Mouse (Mus musculus): ENCODE data around the gene Clasp1. TPM values are rescaled to one million over a fixed set of nuclear protein-coding genes. Genes with fewer than 3 reads are reported as not detected.

Clasp1 gene
- polyA plus RNA-seq, 1 experiment from 2014 or later: 24.9 TPM

- peaks cover 24% of the 10 kb centered on the region for H3K36me3 ChIP-seq (ENCODE audit: control insufficient read depth, insufficient read depth, low read length)
- no peak overlapping the region for H3K4me3 ChIP-seq (ENCODE audit: low read length)
- 94% methylated on average over 1 of the region's 1 CpGs for WGBS
- no peak overlapping the region for H3K27ac ChIP-seq (ENCODE audit: low read length)
- H3K27me3 ChIP-seq (replicated peaks; ENCODE audit: control insufficient read depth, insufficient read depth, low read length): no peaks in the 10 kb centered on the region
- no peaks in the 10 kb centered on the region for H3K4me1 ChIP-seq (ENCODE audit: control insufficient read depth, insufficient read depth, low read length)
- ATAC-seq: no peak
- no peak overlapping the region for H3K4me2 ChIP-seq (ENCODE audit: low read depth, low read length)
- no peaks in the 10 kb centered on the region for H3K9me3 ChIP-seq (ENCODE audit: control insufficient read depth, low read length)
- no peak overlapping the region for H3K9ac ChIP-seq (ENCODE audit: low read depth, low read length)
Measured at GRCm38 (mm10) chr1:118529213-118529612, 140.4 kb downstream of the Clasp1 start.

GRCm38 (mm10) chr1:118531259-118531658 is 142.4 kb downstream of the Clasp1 start:
- Histone ChIP-seq H3K9ac (ENCODE audit: low read depth, low read length) (no peak overlapping the region), H3K27me3 (replicated peaks; ENCODE audit: control insufficient read depth, insufficient read depth, low read length) (no peaks in the 10 kb centered on the region), H3K9me3 (ENCODE audit: control insufficient read depth, low read length) (no peaks in the 10 kb centered on the region), H3K4me2 (ENCODE audit: low read depth, low read length) (no peak overlapping the region), H3K27ac (ENCODE audit: low read length) (no peak overlapping the region), H3K36me3 (ENCODE audit: control insufficient read depth, insufficient read depth, low read length) (peaks cover 23% of the 10 kb centered on the region), H3K4me1 (ENCODE audit: control insufficient read depth, insufficient read depth, low read length) (no peaks in the 10 kb centered on the region), H3K4me3 (ENCODE audit: low read length) (no peak overlapping the region)
- no peak for ATAC-seq
- 88% methylated on average over 3 of the region's 3 CpGs for WGBS

GRCm38 (mm10) chr1:118536021-118536420 is 147.2 kb downstream of the Clasp1 start:
- Histone ChIP-seq H3K4me2 (ENCODE audit: low read depth, low read length) (no peak overlapping the region), H3K4me3 (ENCODE audit: low read length) (no peak overlapping the region), H3K9ac (ENCODE audit: low read depth, low read length) (no peak overlapping the region), H3K27ac (ENCODE audit: low read length) (no peak overlapping the region), H3K36me3 (ENCODE audit: control insufficient read depth, insufficient read depth, low read length) (0 out of 2 replicates have a peak, but pooled peaks cover 8% of the 10 kb centered on the region), H3K4me1 (ENCODE audit: control insufficient read depth, insufficient read depth, low read length) (no peaks in the 10 kb centered on the region), H3K27me3 (replicated peaks; ENCODE audit: control insufficient read depth, insufficient read depth, low read length) (no peaks in the 10 kb centered on the region), H3K9me3 (ENCODE audit: control insufficient read depth, low read length) (no peaks in the 10 kb centered on the region)
- 92% methylated on average over 15 of the region's 15 CpGs for WGBS
- ATAC-seq: no peak

- H3K4me2 ChIP-seq (ENCODE audit: low read depth, low read length): no peak overlapping the region
- WGBS: 81% methylated on average over 6 of the region's 6 CpGs
- H3K9me3 ChIP-seq (ENCODE audit: control insufficient read depth, low read length): no peaks in the 10 kb centered on the region
- no peak overlapping the region for H3K4me3 ChIP-seq (ENCODE audit: low read length)
- H3K27me3 ChIP-seq (replicated peaks; ENCODE audit: control insufficient read depth, insufficient read depth, low read length): no peaks in the 10 kb centered on the region
- no peak overlapping the region for H3K9ac ChIP-seq (ENCODE audit: low read depth, low read length)
- H3K27ac ChIP-seq (ENCODE audit: low read length): no peak overlapping the region
- H3K4me1 ChIP-seq (ENCODE audit: control insufficient read depth, insufficient read depth, low read length): no peaks in the 10 kb centered on the region
- H3K36me3 ChIP-seq (ENCODE audit: control insufficient read depth, insufficient read depth, low read length): peaks cover 3% of the 10 kb centered on the region; the same call in 1 of the 2 replicates
- no peak for ATAC-seq
Measured at GRCm38 (mm10) chr1:118539046-118539445, 150.2 kb downstream of the Clasp1 start.

- Histone ChIP-seq H3K4me3 (ENCODE audit: low read length) (no peak overlapping the region), H3K9me3 (ENCODE audit: control insufficient read depth, low read length) (no peaks in the 10 kb centered on the region), H3K4me1 (ENCODE audit: control insufficient read depth, insufficient read depth, low read length) (no peaks in the 10 kb centered on the region), H3K9ac (ENCODE audit: low read depth, low read length) (no peak overlapping the region), H3K27me3 (replicated peaks; ENCODE audit: control insufficient read depth, insufficient read depth, low read length) (no peaks in the 10 kb centered on the region), H3K27ac (ENCODE audit: low read length) (no peak overlapping the region), H3K36me3 (ENCODE audit: control insufficient read depth, insufficient read depth, low read length) (peaks cover 5% of the 10 kb centered on the region), H3K4me2 (ENCODE audit: low read depth, low read length) (no peak overlapping the region)
- 94% methylated on average over 7 of the region's 7 CpGs for WGBS
- no peak for ATAC-seq
Measured at GRCm38 (mm10) chr1:118542880-118543279, 154.0 kb downstream of the Clasp1 start.

- no peak overlapping the region for H3K4me2 ChIP-seq (ENCODE audit: low read depth, low read length)
- no peak overlapping the region for H3K27ac ChIP-seq (ENCODE audit: low read length)
- H3K9me3 ChIP-seq (ENCODE audit: control insufficient read depth, low read length): no peaks in the 10 kb centered on the region
- peaks cover 14% of the 10 kb centered on the region for H3K36me3 ChIP-seq (ENCODE audit: control insufficient read depth, insufficient read depth, low read length)
- H3K9ac ChIP-seq (ENCODE audit: low read depth, low read length): no peak overlapping the region
- 92% methylated on average over 5 of the region's 5 CpGs for WGBS
- no peak for ATAC-seq
- no peaks in the 10 kb centered on the region for H3K4me1 ChIP-seq (ENCODE audit: control insufficient read depth, insufficient read depth, low read length)
- H3K27me3 ChIP-seq (replicated peaks; ENCODE audit: control insufficient read depth, insufficient read depth, low read length): no peaks in the 10 kb centered on the region
- no peak overlapping the region for H3K4me3 ChIP-seq (ENCODE audit: low read length)
Measured at GRCm38 (mm10) chr1:118548769-118549168, 159.9 kb downstream of the Clasp1 start.

- Histone ChIP-seq H3K27me3 (replicated peaks; ENCODE audit: control insufficient read depth, insufficient read depth, low read length) (no peaks in the 10 kb centered on the region), H3K4me2 (ENCODE audit: low read depth, low read length) (no peak overlapping the region), H3K36me3 (ENCODE audit: control insufficient read depth, insufficient read depth, low read length) (peaks cover 11% of the 10 kb centered on the region), H3K9me3 (ENCODE audit: control insufficient read depth, low read length) (no peaks in the 10 kb centered on the region), H3K9ac (ENCODE audit: low read depth, low read length) (no peak overlapping the region), H3K4me1 (ENCODE audit: control insufficient read depth, insufficient read depth, low read length) (no peaks in the 10 kb centered on the region), H3K4me3 (ENCODE audit: low read length) (no peak overlapping the region), H3K27ac (ENCODE audit: low read length) (no peak overlapping the region)
- WGBS: 89% methylated on average over 5 of the region's 5 CpGs
- no peak for ATAC-seq
Measured at GRCm38 (mm10) chr1:118551152-118551551, 162.3 kb downstream of the Clasp1 start.

- no peak overlapping the region for H3K9ac ChIP-seq (ENCODE audit: low read depth, low read length)
- ATAC-seq: no peak
- H3K4me1 ChIP-seq (ENCODE audit: control insufficient read depth, insufficient read depth, low read length): no peaks in the 10 kb centered on the region
- WGBS: 95% methylated on average over 4 of the region's 4 CpGs
- no peaks in the 10 kb centered on the region for H3K27me3 ChIP-seq (replicated peaks; ENCODE audit: control insufficient read depth, insufficient read depth, low read length)
- no peak overlapping the region for H3K4me3 ChIP-seq (ENCODE audit: low read length)
- H3K9me3 ChIP-seq (ENCODE audit: control insufficient read depth, low read length): no peaks in the 10 kb centered on the region
- no peak overlapping the region for H3K27ac ChIP-seq (ENCODE audit: low read length)
- peaks cover 11% of the 10 kb centered on the region for H3K36me3 ChIP-seq (ENCODE audit: control insufficient read depth, insufficient read depth, low read length)
- H3K4me2 ChIP-seq (ENCODE audit: low read depth, low read length): no peak overlapping the region
Measured at GRCm38 (mm10) chr1:118552071-118552470, 163.2 kb downstream of the Clasp1 start.

- no peaks in the 10 kb centered on the region for H3K9me3 ChIP-seq (ENCODE audit: control insufficient read depth, low read length)
- peaks cover 11% of the 10 kb centered on the region for H3K36me3 ChIP-seq (ENCODE audit: control insufficient read depth, insufficient read depth, low read length)
- H3K4me3 ChIP-seq (ENCODE audit: low read length): no peak overlapping the region
- no peak overlapping the region for H3K9ac ChIP-seq (ENCODE audit: low read depth, low read length)
- H3K27me3 ChIP-seq (replicated peaks; ENCODE audit: control insufficient read depth, insufficient read depth, low read length): no peaks in the 10 kb centered on the region
- ATAC-seq: no peak
- H3K27ac ChIP-seq (ENCODE audit: low read length): no peak overlapping the region
- no peaks in the 10 kb centered on the region for H3K4me1 ChIP-seq (ENCODE audit: control insufficient read depth, insufficient read depth, low read length)
- H3K4me2 ChIP-seq (ENCODE audit: low read depth, low read length): no peak overlapping the region
- WGBS: 83% methylated on average over 2 of the region's 2 CpGs
Measured at GRCm38 (mm10) chr1:118553045-118553444, 164.2 kb downstream of the Clasp1 start.

- ATAC-seq: no peak
- Histone ChIP-seq H3K4me3 (ENCODE audit: low read length) (no peak overlapping the region), H3K27me3 (replicated peaks; ENCODE audit: control insufficient read depth, insufficient read depth, low read length) (no peaks in the 10 kb centered on the region), H3K36me3 (ENCODE audit: control insufficient read depth, insufficient read depth, low read length) (peaks cover 10% of the 10 kb centered on the region), H3K4me2 (ENCODE audit: low read depth, low read length) (no peak overlapping the region), H3K4me1 (ENCODE audit: control insufficient read depth, insufficient read depth, low read length) (no peaks in the 10 kb centered on the region), H3K27ac (ENCODE audit: low read length) (no peak overlapping the region), H3K9me3 (ENCODE audit: control insufficient read depth, low read length) (no peaks in the 10 kb centered on the region), H3K9ac (ENCODE audit: low read depth, low read length) (no peak overlapping the region)
- WGBS: 89% methylated on average over 3 of the region's 3 CpGs
Measured at GRCm38 (mm10) chr1:118553451-118553850, 164.6 kb downstream of the Clasp1 start.
